Mouse (Mus musculus) lung, embryonic 14.5 days (tissue): ENCODE data around the gene Gm49387. TPM values are rescaled to one million over a fixed set of nuclear protein-coding genes. Genes with fewer than 3 reads are reported as not detected.

Experiments used
- ATAC-seq: fragments of 200-750 bp; cut with Nextera tagmentation; 2 replicates; pipeline ENCODE4 v1.8.0; 2017; ENCODE audit warnings: mild to moderate bottlenecking, moderate TSS enrichment, moderate library complexity; ENCODE audit not compliant: insufficient read depth
- DNase-seq: peaks from one replicate; pipeline ENCODE4 v3.0.0-alpha.2; 2015
- H3K27ac ChIP-seq: fragments of 300-500 bp; sonication (generic); 2 replicates; pipeline ENCODE4 v1.5.1; 2014; ENCODE audit warnings: low read depth, mild to moderate bottlenecking, moderate library complexity
- H3K27me3 ChIP-seq: fragments of 300-500 bp; sonication (generic); 2 replicates; pipeline ENCODE4 v1.6.1; 2014; ENCODE audit warnings: low read length, control low read depth; ENCODE audit not compliant: insufficient read depth
- H3K36me3 ChIP-seq: fragments of 300-500 bp; sonication (generic); 2 replicates; pipeline ENCODE4 v1.6.1; 2014; ENCODE audit warnings: control low read depth; ENCODE audit not compliant: insufficient read depth
- H3K4me1 ChIP-seq: fragments of 300-500 bp; sonication (generic); 2 replicates; pipeline ENCODE4 v1.6.1; 2014; ENCODE audit warnings: antibody characterized with exemption, control low read depth; ENCODE audit not compliant: insufficient read depth
- H3K4me2 ChIP-seq: fragments of 300-500 bp; sonication (generic); 2 replicates; pipeline ENCODE4 v1.6.1; 2014; ENCODE audit warnings: mild to moderate bottlenecking
- H3K4me3 ChIP-seq: fragments of 300-500 bp; sonication (generic); 2 replicates; pipeline ENCODE4 v1.5.1; 2014; ENCODE audit warnings: low read depth, low read length
- H3K9ac ChIP-seq: fragments of 300-500 bp; sonication (generic); 2 replicates; pipeline ENCODE4 v1.6.1; 2014
- H3K9me3 ChIP-seq: fragments of 300-500 bp; sonication (generic); 2 replicates; pipeline ENCODE4 v1.6.1; 2016; ENCODE audit warnings: low read depth, low read length, control low read depth
- CTCF ChIP-seq: IDR thresholded peaks from 2 replicates; pipeline ENCODE4 v1.5.1; 2016; ENCODE audit warnings: antibody characterized with exemption, low read depth
- WGBS: fragments of 180-500 bp; shearing (Covaris S2); extraction: QIAGEN DNeasy Blood & Tissue Kit; methylation state at CpG from one replicate; pipeline ENCODE4 v1.1.7; 2014; 5-methylcytosine and 5-hydroxymethylcytosine counted together
- polyA plus RNA-seq: library from polyadenylated mRNA; unstranded; fragments of >200 nt; fragmentation: Nextera tagmentation; extraction: Ambion mirVana; gene quantifications from 2 replicates; pipeline ENCODE4 v1.2.1, GENCODE M21; 2014

Gene Gm49387
- polyA plus RNA-seq, 1 experiment from 2014 or later, result 0.18 TPM

DNA sequence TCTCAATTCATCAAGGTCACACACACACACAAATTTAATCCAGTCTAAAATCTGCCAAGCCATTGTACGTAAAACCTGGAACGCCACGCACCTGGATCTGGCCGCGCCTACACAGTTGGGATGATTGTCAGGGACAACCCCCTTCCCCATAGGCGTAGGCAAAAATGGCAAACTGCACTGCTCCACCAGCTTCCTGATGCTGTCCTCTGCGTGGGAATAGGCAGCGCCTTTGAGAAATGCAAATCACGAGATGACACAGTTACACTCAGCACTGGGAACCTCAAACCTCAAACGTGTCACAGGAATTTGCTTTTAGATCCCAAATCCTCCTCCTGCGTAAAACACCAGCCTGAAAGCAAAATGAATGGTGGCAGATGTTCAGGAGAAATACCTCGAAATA is 17.9 kb downstream of the Gm49387 start:
- Histone ChIP-seq H3K4me3 (no peak overlapping the region), H3K9me3 (no peaks in the 10 kb centered on the region), H3K36me3 (no peaks in the 10 kb centered on the region), H3K4me2 (no peak overlapping the region), H3K27me3 (no peaks in the 10 kb centered on the region), H3K4me1 (no peaks in the 10 kb centered on the region), H3K9ac (no peak overlapping the region), H3K27ac (no peak overlapping the region)
- ATAC-seq (no peak), DNase-seq (no peak)
- 84% methylated on average over 12 of the region's 12 CpGs for WGBS
- no peak for TF ChIP-seq CTCF

DNA sequence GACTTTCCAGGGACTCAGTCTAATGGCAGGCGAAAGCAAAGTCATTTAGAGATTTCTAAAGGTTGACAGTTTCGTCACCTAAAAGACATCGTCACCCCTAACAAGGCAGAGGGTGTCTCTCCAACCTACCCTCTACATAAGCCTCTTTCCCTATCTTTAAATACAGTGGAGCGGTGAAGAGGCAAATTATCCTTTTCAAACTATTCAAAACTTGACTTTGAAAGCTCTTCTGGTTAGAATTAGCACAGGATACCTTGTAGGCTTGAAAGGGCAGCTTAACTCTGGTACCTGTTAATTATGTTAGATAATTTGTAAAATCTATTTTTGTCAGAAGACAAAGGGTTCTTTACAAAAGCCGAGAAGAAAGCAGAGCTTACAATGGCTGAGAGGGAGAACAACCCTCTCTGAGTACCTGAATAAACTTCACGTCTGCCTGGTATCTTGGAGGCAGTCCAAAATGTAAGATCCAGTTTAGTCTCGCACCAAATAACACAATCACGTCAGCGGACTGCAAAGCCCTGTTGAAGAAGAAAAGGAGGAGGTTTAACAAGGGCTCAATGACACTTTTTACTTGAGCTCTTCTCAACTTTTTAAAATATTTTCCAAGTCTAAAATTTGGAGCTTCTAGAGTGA is 20.0 kb downstream of the Gm49387 start:
- no peak overlapping the region for H3K4me3 ChIP-seq
- no peak overlapping the region for H3K9ac ChIP-seq
- H3K4me1 ChIP-seq, result no peaks in the 10 kb centered on the region
- WGBS, result 63% methylated on average over 9 of the region's 9 CpGs
- H3K36me3 ChIP-seq, result no peaks in the 10 kb centered on the region
- no peak overlapping the region for H3K4me2 ChIP-seq
- H3K9me3 ChIP-seq, result no peaks in the 10 kb centered on the region
- ATAC-seq (no peak), DNase-seq (peak; percentile 45)
- H3K27ac ChIP-seq, result no peak overlapping the region
- TF ChIP-seq CTCF, result no peak
- no peaks in the 10 kb centered on the region for H3K27me3 ChIP-seq

- WGBS, result 79% methylated on average over 3 of the region's 3 CpGs
- TF ChIP-seq CTCF, result no peak
- H3K4me2 ChIP-seq, result no peak overlapping the region
- no peaks in the 10 kb centered on the region for H3K4me1 ChIP-seq
- DNase-seq (no peak), ATAC-seq (no peak)
- H3K27me3 ChIP-seq, result no peaks in the 10 kb centered on the region
- no peak overlapping the region for H3K27ac ChIP-seq
- no peak overlapping the region for H3K4me3 ChIP-seq
- no peaks in the 10 kb centered on the region for H3K36me3 ChIP-seq
- no peak overlapping the region for H3K9ac ChIP-seq
- H3K9me3 ChIP-seq, result no peaks in the 10 kb centered on the region
Observed at GRCm38 (mm10) chr14:31617997-31618396, 22.7 kb downstream of the Gm49387 start.

GRCm38 (mm10) chr14:31617204-31617603 is 23.5 kb downstream of the Gm49387 start:
- Histone ChIP-seq H3K9me3 (no peaks in the 10 kb centered on the region), H3K27me3 (no peaks in the 10 kb centered on the region), H3K9ac (no peak overlapping the region), H3K27ac (no peak overlapping the region), H3K4me3 (no peak overlapping the region), H3K4me1 (no peaks in the 10 kb centered on the region), H3K4me2 (no peak overlapping the region), H3K36me3 (no peaks in the 10 kb centered on the region)
- WGBS, result 88% methylated on average over 9 of the region's 9 CpGs
- TF ChIP-seq CTCF, result no peak
- DNase-seq, result no peak
- ATAC-seq, result no peak

DNA sequence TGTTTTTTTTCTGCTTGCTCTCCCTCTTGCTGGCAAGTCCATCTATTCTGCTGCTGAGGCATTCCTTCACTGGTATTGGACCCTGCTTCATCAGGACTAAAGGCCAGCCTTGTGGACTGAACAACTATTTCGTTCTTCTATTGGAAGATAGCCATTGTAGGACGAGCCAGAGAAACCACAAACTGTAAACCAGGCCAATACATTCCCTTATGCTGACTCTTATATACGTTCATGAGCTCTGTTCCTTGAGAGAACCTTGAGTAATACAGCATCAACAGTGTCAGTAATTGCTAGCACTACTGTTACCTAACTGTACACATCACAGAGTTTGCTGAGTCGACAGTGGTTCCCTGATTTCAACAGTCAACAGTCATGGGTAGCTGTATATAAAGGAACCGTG is 27.0 kb downstream of the Gm49387 start:
- Histone ChIP-seq H3K36me3 (no peaks in the 10 kb centered on the region), H3K27me3 (no peaks in the 10 kb centered on the region), H3K27ac (no peak overlapping the region), H3K4me1 (no peaks in the 10 kb centered on the region), H3K9me3 (no peaks in the 10 kb centered on the region), H3K4me3 (no peak overlapping the region), H3K9ac (no peak overlapping the region), H3K4me2 (no peak overlapping the region)
- TF ChIP-seq CTCF, result no peak
- ATAC-seq (no peak), DNase-seq (no peak)
- 77% methylated on average over 5 of the region's 5 CpGs for WGBS

DNA sequence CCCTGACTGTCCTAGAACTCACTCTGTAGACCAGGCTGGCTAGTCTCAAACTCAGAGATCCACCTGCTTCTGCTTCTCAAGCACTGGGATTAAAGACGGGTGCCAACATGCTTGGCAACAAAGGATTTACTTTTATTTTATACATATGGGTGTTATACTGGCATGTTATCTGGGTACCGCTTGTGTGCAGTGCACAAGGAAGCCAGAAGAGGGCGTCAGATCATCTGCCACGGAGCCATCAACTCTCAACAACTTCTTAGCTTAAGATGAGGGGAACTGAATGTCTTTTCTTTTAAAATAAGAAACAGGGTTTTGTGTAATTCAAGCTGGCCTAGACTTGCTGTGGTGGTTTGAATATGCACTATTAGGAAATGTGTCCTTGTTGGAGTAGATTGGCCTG is 28.7 kb downstream of the Gm49387 start:
- no peaks in the 10 kb centered on the region for H3K27me3 ChIP-seq
- H3K4me2 ChIP-seq, result no peak overlapping the region
- ATAC-seq (no peak), DNase-seq (no peak)
- no peaks in the 10 kb centered on the region for H3K9me3 ChIP-seq
- no peaks in the 10 kb centered on the region for H3K36me3 ChIP-seq
- no peaks in the 10 kb centered on the region for H3K4me1 ChIP-seq
- 59% methylated on average over 4 of the region's 4 CpGs for WGBS
- TF ChIP-seq CTCF, result peak; percentile 15; the same call in 1 of the 2 replicates
- H3K27ac ChIP-seq, result no peak overlapping the region
- no peak overlapping the region for H3K9ac ChIP-seq
- H3K4me3 ChIP-seq, result no peak overlapping the region

GRCm38 (mm10) chr14:31605514-31605913 is 35.2 kb downstream of the Gm49387 start:
- H3K27me3 ChIP-seq, result no peaks in the 10 kb centered on the region
- 45% methylated on average over 6 of the region's 6 CpGs for WGBS

More at GRCm38 (mm10) chr14:31605514-31605913, 35.2 kb downstream of the Gm49387 start:
- Histone ChIP-seq H3K27ac (no peak overlapping the region), H3K4me3 (no peak overlapping the region), H3K4me1 (no peaks in the 10 kb centered on the region), H3K9me3 (no peaks in the 10 kb centered on the region), H3K9ac (no peak overlapping the region), H3K36me3 (no peaks in the 10 kb centered on the region), H3K4me2 (no peak overlapping the region)
- DNase-seq (no peak), ATAC-seq (no peak)
- peak; percentile 44 for TF ChIP-seq CTCF
